Mouse (Mus musculus): Measurements from ENCODE around the gene Hdhd5.

Hdhd5 gene

DNA sequence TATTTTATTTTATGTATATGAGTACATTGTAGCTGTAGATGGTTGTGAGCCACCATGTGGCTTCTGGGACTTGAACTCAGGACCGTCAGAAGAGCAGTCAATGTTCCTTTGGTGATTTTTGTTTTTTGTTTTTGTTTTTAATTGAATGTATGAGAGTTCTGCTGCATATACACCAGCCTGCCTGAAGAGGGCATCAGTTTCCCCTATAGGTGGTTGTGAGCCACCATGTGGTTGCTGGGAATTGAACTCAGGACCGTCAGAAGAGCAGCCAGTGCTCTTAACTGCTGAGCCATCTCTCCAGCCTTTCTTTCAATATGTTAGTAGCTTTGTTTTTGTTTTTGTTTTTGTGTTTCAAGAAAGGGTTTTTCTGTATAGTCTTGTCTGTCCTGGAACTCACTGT lies 5.2 kb upstream of the Hdhd5 start:
- in situ Hi-C loops (cut with MboI; ENCODE audit: low sequenced_read_pairs): loop anchor here (10.0 kb wide), 2 partner anchors 138 to 198 kb away; no protein-coding TSS in a partner anchor

DNA sequence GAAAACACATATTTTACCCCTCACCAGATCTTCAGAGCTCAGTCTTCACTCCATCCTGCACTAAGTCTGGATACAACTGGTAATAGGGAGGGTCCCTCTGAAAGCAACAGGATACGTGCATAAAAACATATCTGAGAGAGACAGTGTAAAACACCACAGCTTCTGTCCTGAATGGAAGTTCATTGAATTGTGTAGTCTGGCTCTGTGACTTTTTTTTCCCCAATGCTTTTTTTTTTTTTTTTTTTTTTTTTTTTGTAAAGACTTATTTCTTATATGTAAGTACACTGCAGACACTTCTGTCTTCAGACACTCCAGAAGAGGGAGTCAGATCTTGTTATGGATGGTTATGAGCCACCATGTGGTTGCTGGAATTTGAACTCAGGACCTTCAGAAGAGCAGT lies 1.5 kb upstream of the Hdhd5 start:
- in situ Hi-C loops (cut with MboI; ENCODE audit: low sequenced_read_pairs): loop anchor here (10.0 kb wide), 2 partner anchors 142 to 202 kb away; no protein-coding TSS in a partner anchor

DNA sequence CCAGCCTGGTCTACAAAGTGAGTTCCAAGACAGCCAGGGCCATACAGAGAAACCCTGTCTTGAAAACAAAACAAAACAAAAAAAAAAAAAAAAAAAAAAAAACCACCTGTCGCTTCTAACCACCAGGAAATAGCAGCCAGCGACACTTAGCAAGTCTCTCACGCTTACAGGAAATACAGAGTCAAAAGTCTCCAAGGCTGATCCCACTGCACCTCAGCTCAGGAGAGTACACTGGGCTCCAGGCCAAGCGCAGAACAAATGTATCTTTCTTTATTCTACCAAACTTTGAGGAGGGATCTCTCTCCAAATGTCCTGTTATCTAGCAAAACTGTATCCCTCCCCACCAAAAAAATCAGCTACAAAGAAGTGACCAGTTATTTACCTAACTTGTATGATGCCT lies 2.0 kb downstream of the Hdhd5 start:
- in situ Hi-C loops (cut with MboI; ENCODE audit: low sequenced_read_pairs): no loop called here

DNA sequence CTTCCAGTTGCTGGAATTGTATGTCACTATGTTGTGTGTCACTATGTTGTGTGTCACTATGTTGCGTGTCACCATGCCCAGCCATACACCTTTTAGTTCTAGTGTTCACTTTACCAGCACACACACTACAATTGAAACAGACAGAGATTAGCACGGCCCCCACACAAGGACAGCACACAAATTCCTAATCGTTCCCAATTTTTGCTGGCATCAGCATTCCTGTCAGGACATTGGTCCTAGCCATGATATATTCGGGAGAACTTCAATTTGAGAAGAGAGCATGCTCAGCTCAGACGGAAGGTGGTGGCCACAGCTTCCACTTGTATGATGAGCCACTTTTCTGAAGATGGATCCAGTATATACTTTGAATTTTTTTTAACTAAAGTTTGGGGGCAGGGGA lies 6.3 kb downstream of the Hdhd5 start:
- in situ Hi-C loops (cut with MboI; ENCODE audit: low sequenced_read_pairs): no loop called here

DNA sequence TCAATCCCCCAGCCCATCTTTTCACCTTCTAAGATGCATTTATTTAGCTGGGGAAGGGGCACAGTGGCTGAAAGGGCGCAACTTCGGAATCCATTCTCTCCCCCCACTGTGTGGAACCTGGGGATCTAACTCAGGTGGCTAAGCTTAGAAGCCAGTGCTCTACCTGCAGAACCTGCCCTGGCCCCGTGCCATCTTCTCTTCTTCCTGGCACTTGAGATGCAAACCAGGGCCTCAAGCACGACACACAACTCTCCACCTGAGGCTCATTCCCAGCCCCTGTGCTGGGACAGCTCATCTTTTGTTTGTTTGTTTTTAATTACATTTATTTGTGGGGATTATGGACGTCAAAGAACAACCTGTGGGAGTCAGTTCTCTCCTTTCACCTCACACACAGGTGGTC lies 11.5 kb downstream of the Hdhd5 start:
- in situ Hi-C loops (cut with MboI; ENCODE audit: low sequenced_read_pairs): no loop called here

DNA sequence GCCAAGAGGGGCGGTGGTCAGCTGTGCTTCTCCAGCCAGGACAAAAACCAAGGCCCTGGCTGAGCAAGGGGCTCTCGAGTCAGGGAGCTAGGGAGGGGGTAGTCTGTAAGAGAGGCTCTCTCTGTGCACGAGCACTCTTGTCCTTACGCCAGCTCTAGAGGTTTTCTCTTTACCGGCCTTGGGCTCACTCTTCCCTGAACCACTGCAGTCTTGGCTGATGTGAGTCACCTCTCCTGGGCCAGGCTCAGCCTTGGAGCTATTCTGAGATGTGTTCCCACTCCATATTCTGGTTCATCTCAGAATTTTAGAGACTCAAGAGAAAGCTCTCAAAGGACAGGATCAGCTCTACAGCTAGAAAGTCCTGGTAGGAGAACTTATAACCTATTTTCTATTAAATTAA lies 13.8 kb downstream of the Hdhd5 start:
- in situ Hi-C loops (cut with MboI; ENCODE audit: low sequenced_read_pairs): no loop called here

DNA sequence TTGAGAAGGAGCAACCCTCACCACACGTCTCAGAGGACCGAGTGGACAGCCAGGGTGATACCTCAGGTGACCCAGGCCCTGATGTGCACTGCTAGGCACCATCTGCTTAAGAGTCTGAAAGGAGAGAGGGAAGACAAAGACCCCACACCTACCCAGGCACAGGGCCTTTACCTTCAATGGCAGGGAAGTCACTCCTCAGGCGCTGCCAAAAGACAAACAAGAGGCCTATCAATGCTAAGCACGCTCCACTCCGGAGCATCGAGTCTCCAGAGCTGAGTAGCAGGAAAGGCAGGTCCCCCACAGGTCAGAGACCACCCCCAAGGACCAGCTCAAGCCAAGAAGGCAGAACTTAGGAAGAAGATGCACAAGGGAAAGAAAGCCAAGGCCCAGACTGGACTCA lies 14.2 kb downstream of the Hdhd5 start:
- in situ Hi-C loops (cut with MboI; ENCODE audit: low sequenced_read_pairs): no loop called here

DNA sequence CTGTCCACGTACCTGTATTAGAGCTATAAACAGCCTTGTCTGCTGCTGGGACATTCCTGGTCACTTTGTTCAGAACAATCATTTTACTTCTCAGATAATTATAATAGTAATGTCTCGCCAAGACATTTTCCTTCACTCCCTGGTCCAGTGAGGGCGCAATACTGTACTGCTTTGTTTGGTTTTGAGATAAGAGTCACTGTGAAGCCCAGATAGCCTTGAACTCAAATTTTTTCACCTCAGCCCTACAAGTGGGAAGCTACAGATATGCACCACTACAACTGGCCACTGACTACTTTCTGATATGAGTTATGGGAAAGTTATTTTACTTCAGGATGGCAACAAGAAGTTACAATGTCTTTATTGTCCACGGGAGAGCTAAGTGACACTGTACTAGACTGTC lies 14.7 kb downstream of the Hdhd5 start:
- in situ Hi-C loops (cut with MboI; ENCODE audit: low sequenced_read_pairs): no loop called here

DNA sequence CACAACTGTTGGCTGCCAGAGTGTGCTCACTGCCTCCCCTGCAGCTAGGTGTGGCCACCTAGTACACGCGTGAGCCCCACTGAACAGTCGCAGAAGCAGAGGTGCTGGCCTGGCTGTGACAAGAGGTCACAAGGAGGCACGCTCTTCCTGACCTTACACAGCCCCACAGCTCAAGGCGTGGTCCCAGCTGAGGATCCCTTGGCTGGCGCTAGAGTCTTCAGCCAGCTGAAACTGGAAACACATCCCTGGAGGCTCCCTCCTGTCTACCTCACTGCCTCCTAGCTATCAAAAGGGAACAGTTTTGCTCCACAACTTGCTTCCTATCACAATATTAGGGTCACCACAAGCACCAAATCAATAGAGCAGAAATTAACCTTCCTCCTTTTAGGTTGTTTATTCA lies 19.9 kb downstream of the Hdhd5 start:
- in situ Hi-C loops (cut with MboI; ENCODE audit: low sequenced_read_pairs): no loop called here

DNA sequence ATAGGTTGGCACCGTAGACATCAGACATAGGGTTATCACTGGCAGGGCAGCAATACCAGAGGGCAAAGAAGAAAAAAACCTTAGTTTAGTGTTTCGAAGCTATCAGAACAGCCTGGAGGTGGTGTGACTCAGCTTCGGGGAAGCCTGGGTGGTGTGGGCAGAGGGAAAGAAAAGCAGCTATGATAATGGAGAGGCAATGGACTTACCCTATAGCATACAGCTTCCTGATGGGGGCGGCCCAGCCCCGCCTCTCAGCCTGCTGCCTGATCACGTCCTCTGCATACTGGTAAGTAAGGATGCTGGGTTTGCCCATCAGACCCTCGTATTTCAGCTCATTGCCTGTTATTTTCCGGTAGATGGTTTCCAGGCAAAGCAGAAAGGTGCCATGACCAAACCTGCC lies 20.7 kb downstream of the Hdhd5 start:
- in situ Hi-C loops (cut with MboI; ENCODE audit: low sequenced_read_pairs): no loop called here

DNA sequence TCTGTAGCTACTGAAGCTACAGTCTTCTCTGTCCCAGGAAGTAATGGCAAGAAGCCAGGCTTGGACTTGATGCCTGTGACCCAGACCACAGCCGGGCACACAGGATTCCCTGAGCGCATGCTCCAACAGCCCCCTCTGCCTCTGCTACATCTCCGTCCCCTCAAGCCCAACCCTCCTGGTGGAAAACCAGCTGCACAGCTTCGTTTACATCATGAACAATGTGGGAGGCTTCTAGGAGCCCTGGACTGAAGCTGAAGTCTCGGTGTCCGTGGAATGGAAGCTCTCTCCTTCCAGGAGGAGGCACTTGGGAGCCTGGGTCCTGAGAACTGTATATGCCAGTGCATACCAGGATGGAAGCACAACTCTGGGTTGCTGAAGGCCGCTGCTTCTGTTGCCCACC lies 21.1 kb downstream of the Hdhd5 start:
- in situ Hi-C loops (cut with MboI; ENCODE audit: low sequenced_read_pairs): no loop called here

DNA sequence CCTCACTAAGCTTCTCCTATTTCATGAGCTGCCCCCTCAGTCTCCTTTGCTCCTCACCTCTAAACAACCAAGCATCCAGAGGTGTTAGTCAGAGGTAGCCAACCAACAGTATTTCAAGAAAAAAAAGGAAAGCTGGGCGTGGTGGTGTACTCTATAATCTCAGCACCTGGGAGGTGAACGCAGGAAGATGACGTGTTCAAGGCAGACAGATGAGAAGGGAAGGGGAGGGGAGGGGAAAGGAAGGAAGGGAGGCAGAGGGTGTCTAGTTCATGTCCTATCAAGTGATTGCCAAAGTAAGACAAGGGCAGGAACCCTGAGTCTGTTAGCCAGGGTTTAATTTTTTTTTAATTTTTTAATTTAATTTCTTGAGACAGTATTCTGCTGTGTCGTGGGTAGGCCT lies 22.5 kb downstream of the Hdhd5 start:
- in situ Hi-C loops (cut with MboI; ENCODE audit: low sequenced_read_pairs): no loop called here

DNA sequence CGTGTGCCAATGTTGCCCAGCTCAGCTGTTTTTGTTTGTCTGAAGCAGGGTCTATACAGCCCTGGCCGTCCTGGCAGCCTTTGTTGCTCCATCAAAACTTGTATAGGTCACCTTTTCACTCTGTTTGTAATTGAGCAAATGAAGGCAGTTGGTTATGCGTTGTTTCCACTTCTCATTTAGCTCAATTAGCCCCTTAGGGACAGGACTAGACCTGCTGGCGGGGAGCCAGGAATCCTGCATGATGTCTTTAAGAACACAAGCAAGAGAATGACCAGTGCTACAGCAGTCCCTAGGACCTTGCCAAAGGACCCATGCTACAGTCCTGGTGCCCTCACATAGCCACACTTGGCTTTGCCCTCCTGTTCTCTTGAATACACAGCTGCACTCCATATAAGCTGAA lies 25.6 kb downstream of the Hdhd5 start:
- in situ Hi-C loops (cut with MboI; ENCODE audit: low sequenced_read_pairs): no loop called here

DNA sequence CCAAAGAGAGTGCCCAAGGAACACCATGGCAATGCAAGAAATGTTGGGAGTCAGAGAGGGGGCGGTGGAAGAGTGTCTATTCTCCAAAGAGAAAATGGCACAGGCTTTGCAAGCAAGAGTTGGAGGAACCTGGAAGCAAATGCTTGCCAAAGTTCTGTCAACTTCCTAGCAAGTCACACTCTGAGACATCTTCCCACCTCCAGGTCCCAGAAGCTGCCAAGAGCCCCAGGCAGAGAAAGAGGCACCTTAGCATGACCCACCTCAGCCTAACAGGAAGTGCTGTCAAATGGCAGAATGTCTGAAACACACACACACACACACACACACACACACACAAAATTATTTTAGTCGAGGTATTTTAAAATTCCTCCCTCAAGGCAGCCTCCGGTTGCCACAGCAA lies 27.1 kb downstream of the Hdhd5 start:
- in situ Hi-C loops (cut with MboI; ENCODE audit: low sequenced_read_pairs): no loop called here

DNA sequence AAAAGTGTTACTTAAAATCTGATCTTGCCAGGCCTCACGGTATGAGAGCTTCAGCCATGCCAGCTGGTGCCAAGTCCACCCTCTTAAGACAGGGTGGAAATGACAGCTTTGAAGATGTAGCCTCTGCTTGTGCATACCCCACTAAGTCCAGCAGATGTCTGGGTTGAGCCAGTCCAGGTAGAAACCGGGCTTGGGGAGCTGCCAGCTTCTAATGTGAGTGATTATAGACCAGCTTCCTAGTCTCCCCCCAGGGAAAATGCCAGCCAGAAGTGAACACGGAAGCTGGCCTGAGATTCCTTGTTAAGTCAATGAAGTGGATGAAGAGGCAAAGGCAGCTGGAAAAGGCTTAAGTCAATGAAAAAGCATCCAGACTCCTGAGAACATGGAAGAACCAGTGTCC lies 34.6 kb downstream of the Hdhd5 start:
- in situ Hi-C loops (cut with MboI; ENCODE audit: low sequenced_read_pairs): no loop called here

DNA sequence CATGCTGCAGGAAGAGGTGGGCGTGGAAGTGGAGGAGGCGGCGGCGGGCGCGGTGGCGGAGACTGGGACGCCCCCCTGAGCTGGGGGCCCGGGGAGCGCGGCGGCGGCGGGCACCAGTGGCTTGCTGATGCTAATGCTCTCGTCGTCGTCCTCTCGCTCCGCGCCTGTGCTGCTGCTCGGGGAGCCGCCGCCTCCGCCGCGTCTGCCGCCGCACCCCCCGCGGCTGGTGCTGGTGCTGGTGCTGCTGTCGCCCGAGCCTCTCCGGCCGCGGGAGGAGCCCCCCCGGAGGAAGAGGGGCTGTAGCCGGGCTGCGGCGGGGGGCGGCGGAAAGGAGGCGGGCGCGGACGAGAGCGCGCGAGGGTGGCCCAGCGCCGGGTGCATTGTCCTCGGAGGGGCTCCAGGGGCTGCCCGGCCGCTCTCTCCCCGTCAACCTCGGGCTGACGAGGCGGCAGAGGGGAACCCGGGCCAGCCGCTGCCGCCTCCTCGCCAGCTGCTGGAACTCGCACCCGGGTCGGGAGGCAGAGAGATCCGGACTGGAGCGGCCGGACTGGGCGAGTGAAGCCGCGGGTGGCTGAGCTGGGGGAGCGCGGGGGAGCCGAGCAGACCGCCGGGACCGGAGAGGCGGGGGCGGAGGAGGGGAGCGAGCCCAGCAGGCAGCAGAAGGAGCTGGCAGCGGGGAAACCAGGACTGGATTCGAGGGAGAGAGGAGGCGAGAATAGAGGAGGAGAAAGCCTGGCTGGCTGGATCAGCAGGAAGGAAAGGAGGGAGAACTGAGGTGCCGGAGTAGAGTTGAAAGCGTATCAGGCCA lies 37.5 kb downstream of the Hdhd5 start, which contains the start of gene Tmem121b:
TSS of gene Tmem121b (minus strand) at position 434 of the 808 bp plus-strand sequence.
- in situ Hi-C loops (cut with MboI; ENCODE audit: low sequenced_read_pairs): no loop called here

DNA sequence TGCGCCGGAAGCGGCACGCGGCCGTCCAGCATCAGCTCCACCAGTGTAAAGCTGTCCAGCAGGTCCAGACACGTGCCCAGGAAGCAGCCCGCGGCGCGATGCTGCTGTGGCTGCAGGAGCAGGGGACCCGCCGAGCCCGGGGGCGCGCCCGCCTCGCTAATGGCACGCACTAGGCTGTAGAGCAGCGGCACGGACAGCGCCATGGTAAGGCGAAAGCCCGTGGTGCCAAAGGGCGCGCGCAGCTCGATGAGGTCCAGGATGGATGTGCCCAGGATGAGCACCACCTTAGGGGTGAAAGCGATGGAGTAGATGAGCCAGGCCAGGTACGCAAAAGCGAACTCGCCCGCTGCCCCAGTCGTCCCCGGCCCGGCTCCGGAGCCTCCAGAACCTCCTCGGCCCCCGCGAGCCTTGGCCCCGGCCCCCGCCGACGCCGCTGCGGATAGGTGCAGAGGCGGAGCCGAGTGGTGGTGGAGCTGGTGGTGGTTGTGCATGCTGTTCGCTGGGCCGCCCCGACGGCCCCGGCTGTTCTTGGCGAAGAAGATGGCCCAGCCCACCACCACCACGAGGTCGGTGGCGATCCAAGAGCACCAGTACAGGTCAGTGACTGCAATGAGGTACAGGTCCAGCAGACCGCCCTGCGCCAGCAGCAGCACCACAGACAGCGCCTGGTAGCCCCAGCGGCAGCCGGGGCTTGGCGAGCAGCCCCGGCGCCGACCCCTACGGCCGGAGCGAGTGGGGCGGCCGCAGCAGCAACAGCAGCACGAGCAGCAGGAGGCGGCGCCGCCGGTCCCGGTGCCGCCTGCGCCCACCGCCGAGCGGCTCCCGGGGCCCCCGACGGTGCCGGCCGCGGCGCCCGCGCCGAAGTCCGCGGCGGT lies 38.4 kb downstream of the Hdhd5 start:
- in situ Hi-C loops (cut with MboI; ENCODE audit: low sequenced_read_pairs): no loop called here

DNA sequence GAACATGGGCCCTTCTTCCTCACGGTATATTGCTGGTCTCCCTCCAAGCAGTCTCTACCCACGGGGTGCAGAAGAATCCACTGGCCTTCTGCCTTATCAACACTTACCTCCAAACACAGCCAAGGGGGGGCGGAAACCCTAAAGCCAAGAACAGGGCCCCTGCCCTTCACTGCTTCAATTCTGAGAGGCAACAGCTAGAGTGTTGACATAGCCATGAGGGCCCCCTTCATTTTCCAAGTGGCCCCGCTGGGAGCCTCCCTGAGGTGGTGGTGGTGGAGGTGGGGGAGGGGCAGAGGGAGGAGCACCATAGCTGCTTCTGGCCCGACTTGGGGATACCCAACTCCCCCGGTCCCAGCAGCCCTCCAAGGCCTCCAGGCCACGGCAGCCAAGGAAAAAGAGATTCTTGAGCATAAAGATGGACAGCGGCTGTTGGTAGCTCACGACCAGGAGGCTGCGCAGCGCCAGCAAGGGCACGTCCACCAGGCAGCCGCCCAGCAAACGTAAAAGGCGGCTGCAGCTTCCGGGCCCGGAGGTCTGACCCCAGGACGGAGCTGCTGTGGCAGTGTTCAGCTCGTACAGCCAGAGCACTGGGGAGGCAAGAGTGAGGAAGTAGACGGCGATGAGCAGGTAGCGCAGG lies 39.1 kb downstream of the Hdhd5 start:
- in situ Hi-C loops (cut with MboI; ENCODE audit: low sequenced_read_pairs): no loop called here

DNA sequence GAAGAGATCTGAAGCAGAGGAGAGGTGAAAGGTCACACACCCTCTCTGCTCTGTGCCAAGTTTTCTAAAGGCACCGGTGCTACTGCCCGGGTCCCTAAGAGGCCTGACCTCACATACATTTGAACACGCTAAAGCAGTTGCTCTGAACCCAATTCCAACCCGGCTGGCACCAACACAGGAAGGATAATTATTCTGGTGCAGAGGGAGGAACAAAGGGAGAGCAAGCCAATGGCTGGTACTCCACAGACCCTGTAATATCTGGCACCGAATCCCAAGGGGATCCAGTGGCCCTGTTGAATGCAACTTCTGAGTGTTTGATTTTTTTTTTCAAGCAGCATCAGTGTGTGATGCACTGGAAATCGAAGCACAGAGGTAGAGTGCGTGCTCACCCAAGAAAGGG lies 40.1 kb downstream of the Hdhd5 start:
- in situ Hi-C loops (cut with MboI; ENCODE audit: low sequenced_read_pairs): no loop called here

DNA sequence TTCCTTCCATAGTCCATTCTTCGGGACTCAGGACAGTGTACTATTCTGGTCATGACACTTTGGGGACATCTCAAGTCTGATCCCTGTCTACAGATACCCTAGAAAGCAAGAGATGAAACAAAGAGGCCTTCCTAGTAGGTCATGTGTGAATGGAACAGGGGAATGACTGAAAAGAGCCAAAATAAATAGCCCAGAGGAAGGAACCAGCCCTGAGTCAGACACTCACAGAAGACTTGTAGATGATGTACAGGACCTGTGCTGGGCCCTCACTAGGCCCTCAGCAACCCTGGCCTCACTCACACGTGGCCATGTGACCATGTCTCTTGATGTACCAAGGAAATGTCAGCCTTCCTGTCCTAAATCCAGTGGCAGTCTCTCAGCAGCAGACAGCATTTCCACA lies 41.7 kb downstream of the Hdhd5 start:
- in situ Hi-C loops (cut with MboI; ENCODE audit: low sequenced_read_pairs): no loop called here

DNA sequence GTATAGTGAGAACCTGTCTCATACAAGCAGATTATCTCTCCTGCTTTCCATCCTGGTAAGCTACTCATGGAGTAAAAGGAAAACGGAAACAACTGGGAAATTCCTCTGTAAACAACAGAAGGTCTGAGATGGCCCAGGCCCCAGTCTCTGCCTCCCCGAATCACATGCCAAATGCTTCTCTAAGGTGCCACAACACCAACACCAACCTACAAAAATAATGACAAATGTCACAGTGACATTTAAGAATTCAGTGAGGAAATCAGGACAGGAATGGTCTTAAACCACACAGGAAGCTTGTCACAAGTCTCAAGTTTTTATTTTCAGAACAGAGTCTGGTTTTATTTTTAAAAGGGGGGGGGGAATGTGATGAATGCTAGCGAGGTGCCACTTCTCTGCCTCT lies 42.5 kb downstream of the Hdhd5 start:
- in situ Hi-C loops (cut with MboI; ENCODE audit: low sequenced_read_pairs): no loop called here

Data from CH12F3 (cell line).